Mouse (Mus musculus): ENCODE data around the gene Atxn1.

DNA sequence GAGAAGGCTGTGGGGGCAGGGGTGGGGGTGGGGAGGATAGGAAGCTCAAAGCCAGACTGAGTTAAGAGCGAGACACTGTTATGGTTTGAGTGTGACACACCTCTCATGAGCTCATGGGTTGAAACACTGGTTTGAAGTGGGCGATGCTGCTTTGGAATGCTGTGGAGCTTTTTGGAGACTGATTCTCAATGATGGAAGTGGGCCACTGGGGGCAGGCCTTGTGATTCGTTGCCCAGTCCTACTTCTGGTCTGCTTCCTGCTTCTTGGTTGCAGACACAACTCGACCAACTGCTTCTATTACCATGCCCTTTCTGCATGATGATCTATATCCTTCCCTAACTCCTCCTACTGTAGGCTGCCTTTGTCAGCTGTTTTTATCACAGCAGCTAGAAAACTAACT is 216.1 kb downstream of the Atxn1 start:
- no peak for TF ChIP-seq POLR2A (IDR thresholded peaks at IDR 0.05; ENCODE audit: borderline replicate concordance, extremely low read depth, low read depth, low read length)
- TF ChIP-seq CTCF (IDR thresholded peaks at IDR 0.05; ENCODE audit: insufficient read depth, low read length) = no peak

Data from lung, adult 2 months (tissue).